Mouse (Mus musculus) liver, embryonic 14.5 days (tissue): ENCODE data around the gene Filip1l.

Source experiments
- CTCF ChIP-seq: IDR thresholded peaks from 2 replicates; pipeline ENCODE4 v1.5.1; 2016; ENCODE audit warnings: antibody characterized with exemption, low read depth, control low read depth
- EP300 ChIP-seq: IDR thresholded peaks from 2 replicates; pipeline ENCODE4 v1.6.1; 2016; ENCODE audit warnings: antibody characterized with exemption, low read depth

GRCm38 (mm10) chr16:57437523-57438287, 84.8 kb downstream of the Filip1l start:
- TF ChIP-seq CTCF: no peak
- no peak for TF ChIP-seq EP300
